ENCODE assay signal across 13 mouse cellular contexts in the genomic region with DNA sequence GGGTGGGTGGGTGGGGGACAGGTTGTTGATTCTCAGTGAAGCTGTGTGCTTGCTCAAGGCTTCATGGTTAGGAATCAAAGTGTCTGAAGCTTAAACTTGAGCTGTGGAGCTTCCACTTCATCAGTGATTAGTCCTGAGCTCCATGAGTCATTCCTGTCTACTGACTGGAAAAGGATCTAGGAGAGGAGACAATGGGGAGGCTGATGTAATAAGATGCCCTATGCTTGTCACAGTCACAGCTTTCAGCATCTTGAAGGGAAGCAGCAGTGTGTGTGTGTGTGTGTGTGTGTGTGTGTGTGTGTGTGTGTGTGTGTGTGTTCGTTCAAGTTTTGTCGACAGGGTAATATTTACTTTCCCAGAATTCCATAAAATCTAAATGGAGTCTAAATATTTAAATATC.
"Had no signal": no experiment of that assay in that cellular context is flagged by ENCODE, and none has a peak within 500 bp of the region (broad histone marks: within the 10 kb centered on the region; RNA-seq: fewer than 3 reads in every experiment).

No protein-coding gene starts in this region.

- H3K4me1 ChIP-seq: midbrain, embryonic 15.5 days; stomach, embryonic 15.5 days had no signal

- H3K4me2 ChIP-seq: lung, embryonic 14.5 days; midbrain, embryonic 13.5 days; midbrain, embryonic 15.5 days; neural tube, embryonic 12.5 days; stomach, embryonic 15.5 days had no signal

- H3K27me3 ChIP-seq: midbrain, embryonic 13.5 days; midbrain, embryonic 15.5 days; neural tube, embryonic 12.5 days; stomach, embryonic 15.5 days had no signal

- H3K4me3 ChIP-seq: midbrain, embryonic 10.5 days; midbrain, embryonic 13.5 days; midbrain, embryonic 15.5 days; neural tube, embryonic 12.5 days; stomach, embryonic 15.5 days had no signal

- H3K27ac ChIP-seq: midbrain, embryonic 10.5 days; midbrain, embryonic 13.5 days; midbrain, embryonic 15.5 days; neural tube, embryonic 12.5 days; stomach, embryonic 15.5 days; stomach, postnatal 0 days had no signal

- H3K9ac ChIP-seq: lung, embryonic 14.5 days; midbrain, embryonic 13.5 days; midbrain, embryonic 15.5 days; neural tube, embryonic 12.5 days; stomach, embryonic 15.5 days had no signal

- ATAC-seq: midbrain, embryonic 13.5 days; midbrain, embryonic 15.5 days had no signal

- H3K9me3 ChIP-seq: midbrain, embryonic 10.5 days; midbrain, embryonic 13.5 days; midbrain, embryonic 15.5 days; neural tube, embryonic 12.5 days; stomach, embryonic 15.5 days had no signal

- DNase-seq: lung, adult 18-20 months; lung, embryonic 14.5 days; lung, postnatal 10 days; lung, postnatal 4 days; right cerebral cortex, postnatal 14 days; thymus, adult 2 months; thymus, postnatal 36 days had no signal

- H3K36me3 ChIP-seq: midbrain, embryonic 10.5 days; midbrain, embryonic 13.5 days; midbrain, embryonic 15.5 days; neural tube, embryonic 12.5 days; stomach, embryonic 15.5 days had no signal
